Mouse (Mus musculus): ENCODE results near the gene Oxnad1. TPM values are rescaled to one million over a fixed set of nuclear protein-coding genes. Genes with fewer than 3 reads are reported as not detected.
A peak's percentile ranks its signal among the peaks of the same experiment; 100 is the strongest.

Oxnad1 gene
- polyA plus RNA-seq, 1 experiment from 2014 or later: 13.0 TPM

- WGBS (ENCODE audit: insufficient replicate concordance): 73% methylated on average over 2 of the region's 2 CpGs
These were observed 28.5 kb upstream of the Oxnad1 start for GRCm38 (mm10) chr14:32056675-32057074.

DNA sequence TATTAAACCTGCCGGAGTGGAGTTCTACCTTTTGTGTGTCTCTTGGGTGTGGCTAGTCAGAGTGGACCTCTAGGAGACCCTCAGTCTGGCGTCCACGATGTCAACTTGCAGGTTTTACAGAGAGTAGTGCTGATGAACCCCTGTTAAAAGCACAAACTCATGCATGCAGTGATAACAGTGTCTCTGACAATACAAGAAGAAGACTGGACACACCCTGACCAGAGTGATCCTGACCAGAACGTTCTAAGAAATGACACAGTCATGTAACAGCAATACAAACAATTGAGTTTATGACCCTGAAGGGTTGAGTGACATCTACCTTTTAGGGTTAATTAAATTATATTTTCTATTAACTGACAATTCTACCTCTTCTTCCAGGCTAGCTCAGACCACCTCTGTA, 27.5 kb upstream of the Oxnad1 start:
- H3K36me3 ChIP-seq (ENCODE audit: control insufficient read depth, insufficient read depth): no peaks in the 10 kb centered on the region
- no peak overlapping the region for H3K9ac ChIP-seq (ENCODE audit: low read depth, low read length)
- H3K4me2 ChIP-seq (ENCODE audit: low read depth, low read length): no peak overlapping the region
- H3K27ac ChIP-seq (ENCODE audit: low read length): no peak overlapping the region
- no peak overlapping the region for H3K4me3 ChIP-seq (ENCODE audit: low read depth, low read length)
- H3K9me3 ChIP-seq (replicated peaks; ENCODE audit: control insufficient read depth, low read length): no peaks in the 10 kb centered on the region
- no peaks in the 10 kb centered on the region for H3K27me3 ChIP-seq (ENCODE audit: control insufficient read depth, insufficient read depth, low read depth, low read length)
- ATAC-seq (ENCODE audit: low read depth): no peak
- 54% methylated on average over 4 of the region's 4 CpGs for WGBS (ENCODE audit: insufficient replicate concordance)
- no peaks in the 10 kb centered on the region for H3K4me1 ChIP-seq (ENCODE audit: control insufficient read depth, low read depth, low read length)

More at GRCm38 (mm10) chr14:32056675-32057074, 28.5 kb upstream of the Oxnad1 start:
- Histone ChIP-seq H3K27ac (ENCODE audit: low read length) (no peak overlapping the region), H3K4me1 (ENCODE audit: control insufficient read depth, low read depth, low read length) (no peaks in the 10 kb centered on the region), H3K4me2 (ENCODE audit: low read depth, low read length) (no peak overlapping the region), H3K9ac (ENCODE audit: low read depth, low read length) (no peak overlapping the region), H3K27me3 (ENCODE audit: control insufficient read depth, insufficient read depth, low read depth, low read length) (no peaks in the 10 kb centered on the region), H3K9me3 (replicated peaks; ENCODE audit: control insufficient read depth, low read length) (no peaks in the 10 kb centered on the region), H3K4me3 (ENCODE audit: low read depth, low read length) (no peak overlapping the region), H3K36me3 (ENCODE audit: control insufficient read depth, insufficient read depth) (no peaks in the 10 kb centered on the region)
- no peak for ATAC-seq (ENCODE audit: low read depth)

GRCm38 (mm10) chr14:32061398-32061797, 23.8 kb upstream of the Oxnad1 start:
- H3K9ac ChIP-seq (ENCODE audit: low read depth, low read length): no peak overlapping the region
- H3K4me2 ChIP-seq (ENCODE audit: low read depth, low read length): no peak overlapping the region
- 70% methylated on average over 4 of the region's 4 CpGs for WGBS (ENCODE audit: insufficient replicate concordance)
- ATAC-seq (ENCODE audit: low read depth): no peak
- H3K27me3 ChIP-seq (ENCODE audit: control insufficient read depth, insufficient read depth, low read depth, low read length): no peaks in the 10 kb centered on the region
- H3K9me3 ChIP-seq (replicated peaks; ENCODE audit: control insufficient read depth, low read length): no peaks in the 10 kb centered on the region
- H3K4me1 ChIP-seq (ENCODE audit: control insufficient read depth, low read depth, low read length): no peaks in the 10 kb centered on the region
- no peaks in the 10 kb centered on the region for H3K36me3 ChIP-seq (ENCODE audit: control insufficient read depth, insufficient read depth)
- no peak overlapping the region for H3K27ac ChIP-seq (ENCODE audit: low read length)
- no peak overlapping the region for H3K4me3 ChIP-seq (ENCODE audit: low read depth, low read length)

- no peaks in the 10 kb centered on the region for H3K9me3 ChIP-seq (replicated peaks; ENCODE audit: control insufficient read depth, low read length)
- H3K4me1 ChIP-seq (ENCODE audit: control insufficient read depth, low read depth, low read length): no peaks in the 10 kb centered on the region; the same call in 1 of the 2 replicates
- no peak overlapping the region for H3K9ac ChIP-seq (ENCODE audit: low read depth, low read length)
- H3K36me3 ChIP-seq (ENCODE audit: control insufficient read depth, insufficient read depth): no peaks in the 10 kb centered on the region
- H3K4me2 ChIP-seq (ENCODE audit: low read depth, low read length): no peak overlapping the region
- H3K4me3 ChIP-seq (ENCODE audit: low read depth, low read length): no peak overlapping the region
- ATAC-seq (ENCODE audit: low read depth): no peak
- H3K27ac ChIP-seq (ENCODE audit: low read length): no peak overlapping the region
- H3K27me3 ChIP-seq (ENCODE audit: control insufficient read depth, insufficient read depth, low read depth, low read length): no peaks in the 10 kb centered on the region
These were observed 12.4 kb upstream of the Oxnad1 start for GRCm38 (mm10) chr14:32072807-32073206.

- no peak for ATAC-seq (ENCODE audit: low read depth)
- H3K27me3 ChIP-seq (ENCODE audit: control insufficient read depth, insufficient read depth, low read depth, low read length): no peaks in the 10 kb centered on the region
- no peak overlapping the region for H3K4me2 ChIP-seq (ENCODE audit: low read depth, low read length)
- WGBS (ENCODE audit: insufficient replicate concordance): 24% methylated on average over 8 of the region's 8 CpGs
- no peaks in the 10 kb centered on the region; the same call in 1 of the 2 replicates for H3K4me1 ChIP-seq (ENCODE audit: control insufficient read depth, low read depth, low read length)
- H3K4me3 ChIP-seq (ENCODE audit: low read depth, low read length): no peak overlapping the region
- H3K9me3 ChIP-seq (replicated peaks; ENCODE audit: control insufficient read depth, low read length): no peaks in the 10 kb centered on the region
- H3K9ac ChIP-seq (ENCODE audit: low read depth, low read length): no peak overlapping the region
- H3K27ac ChIP-seq (ENCODE audit: low read length): no peak overlapping the region
- no peaks in the 10 kb centered on the region for H3K36me3 ChIP-seq (ENCODE audit: control insufficient read depth, insufficient read depth)
These were observed 11.9 kb upstream of the Oxnad1 start for GRCm38 (mm10) chr14:32073211-32073685.

DNA sequence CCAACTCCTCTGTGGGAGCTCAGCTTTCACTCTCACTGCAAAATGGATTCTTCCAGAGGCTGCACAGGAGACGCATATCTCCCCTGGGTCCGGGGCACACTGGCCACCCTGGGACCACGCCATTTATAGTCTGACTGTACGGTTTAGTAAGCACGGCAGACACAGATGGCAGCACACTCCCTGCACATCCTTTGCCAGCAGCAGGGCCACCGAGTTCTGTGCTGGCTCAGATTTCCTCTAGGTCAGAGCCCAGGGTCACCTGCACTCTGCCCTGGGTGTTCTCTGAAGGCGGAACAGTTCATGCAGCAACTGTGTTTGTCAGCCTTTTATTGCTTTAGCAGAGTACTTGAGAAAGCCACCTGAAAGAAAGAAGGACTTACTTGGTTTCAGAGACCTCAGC, 11.3 kb upstream of the Oxnad1 start:
- WGBS (ENCODE audit: insufficient replicate concordance): 59% methylated on average over 7 of the region's 7 CpGs
- H3K9ac ChIP-seq (ENCODE audit: low read depth, low read length): no peak overlapping the region
- no peak overlapping the region for H3K4me2 ChIP-seq (ENCODE audit: low read depth, low read length)
- no peak overlapping the region for H3K4me3 ChIP-seq (ENCODE audit: low read depth, low read length)
- H3K27me3 ChIP-seq (ENCODE audit: control insufficient read depth, insufficient read depth, low read depth, low read length): no peaks in the 10 kb centered on the region
- H3K9me3 ChIP-seq (replicated peaks; ENCODE audit: control insufficient read depth, low read length): no peaks in the 10 kb centered on the region
- ATAC-seq (ENCODE audit: low read depth): 0 out of 2 replicates have a peak, but pooled peaks have one; percentile 11
- no peaks in the 10 kb centered on the region; the same call in 1 of the 2 replicates for H3K4me1 ChIP-seq (ENCODE audit: control insufficient read depth, low read depth, low read length)
- H3K27ac ChIP-seq (ENCODE audit: low read length): no peak overlapping the region
- no peaks in the 10 kb centered on the region for H3K36me3 ChIP-seq (ENCODE audit: control insufficient read depth, insufficient read depth)

GRCm38 (mm10) chr14:32076896-32077575, 8.1 kb upstream of the Oxnad1 start:
- Histone ChIP-seq H3K36me3 (ENCODE audit: control insufficient read depth, insufficient read depth) (peaks cover 6% of the 10 kb centered on the region), H3K27me3 (ENCODE audit: control insufficient read depth, insufficient read depth, low read depth, low read length) (no peaks in the 10 kb centered on the region), H3K4me1 (ENCODE audit: control insufficient read depth, low read depth, low read length) (no peaks in the 10 kb centered on the region; the same call in 1 of the 2 replicates), H3K9ac (ENCODE audit: low read depth, low read length) (no peak overlapping the region), H3K4me3 (ENCODE audit: low read depth, low read length) (no peak overlapping the region), H3K27ac (ENCODE audit: low read length) (no peak overlapping the region), H3K4me2 (ENCODE audit: low read depth, low read length) (no peak overlapping the region), H3K9me3 (replicated peaks; ENCODE audit: control insufficient read depth, low read length) (no peaks in the 10 kb centered on the region)
- 0 out of 2 replicates have a peak, but pooled peaks have one; percentile 39 for ATAC-seq (ENCODE audit: low read depth)
- 35% methylated on average over 8 of the region's 8 CpGs for WGBS (ENCODE audit: insufficient replicate concordance)

GRCm38 (mm10) chr14:32081026-32081425, 4.1 kb upstream of the Oxnad1 start:
- no peaks in the 10 kb centered on the region for H3K27me3 ChIP-seq (ENCODE audit: control insufficient read depth, insufficient read depth, low read depth, low read length)
- peaks cover 4% of the 10 kb centered on the region for H3K4me1 ChIP-seq (ENCODE audit: control insufficient read depth, low read depth, low read length)
- WGBS (ENCODE audit: insufficient replicate concordance): 76% methylated on average over 10 of the region's 10 CpGs
- H3K9me3 ChIP-seq (replicated peaks; ENCODE audit: control insufficient read depth, low read length): no peaks in the 10 kb centered on the region
- peaks cover 15% of the 10 kb centered on the region for H3K36me3 ChIP-seq (ENCODE audit: control insufficient read depth, insufficient read depth)
- no peak overlapping the region for H3K9ac ChIP-seq (ENCODE audit: low read depth, low read length)
- ATAC-seq (ENCODE audit: low read depth): no peak
- H3K4me3 ChIP-seq (ENCODE audit: low read depth, low read length): no peak overlapping the region
- no peak overlapping the region for H3K27ac ChIP-seq (ENCODE audit: low read length)
- H3K4me2 ChIP-seq (ENCODE audit: low read depth, low read length): no peak overlapping the region

GRCm38 (mm10) chr14:32082891-32083290, 2.3 kb upstream of the Oxnad1 start:
- ATAC-seq (ENCODE audit: low read depth): no peak
- no peaks in the 10 kb centered on the region for H3K9me3 ChIP-seq (replicated peaks; ENCODE audit: control insufficient read depth, low read length)
- H3K4me2 ChIP-seq (ENCODE audit: low read depth, low read length): no peak overlapping the region
- peaks cover 14% of the 10 kb centered on the region for H3K4me1 ChIP-seq (ENCODE audit: control insufficient read depth, low read depth, low read length)
- H3K9ac ChIP-seq (ENCODE audit: low read depth, low read length): no peak overlapping the region
- H3K4me3 ChIP-seq (ENCODE audit: low read depth, low read length): no peak overlapping the region
- peaks cover 15% of the 10 kb centered on the region for H3K36me3 ChIP-seq (ENCODE audit: control insufficient read depth, insufficient read depth)
- 88% methylated on average over 6 of the region's 6 CpGs for WGBS (ENCODE audit: insufficient replicate concordance)
- H3K27ac ChIP-seq (ENCODE audit: low read length): no peak overlapping the region
- no peaks in the 10 kb centered on the region for H3K27me3 ChIP-seq (ENCODE audit: control insufficient read depth, insufficient read depth, low read depth, low read length)
